Mouse (Mus musculus) liver, embryonic 14.5 days (tissue): ENCODE data around the gene Crlf2. TPM values are rescaled to one million over a fixed set of nuclear protein-coding genes. Genes with fewer than 3 reads are reported as not detected.
A peak's percentile ranks its signal among the peaks of the same experiment; 100 is the strongest.

Experiments
- ATAC-seq: fragments of 200-750 bp; cut with Nextera tagmentation; 2 replicates; pipeline ENCODE4 v1.8.0; 2017; ENCODE audit warnings: moderate number of reproducible peaks, mild to moderate bottlenecking, moderate library complexity; ENCODE audit not compliant: insufficient read depth
- DNase-seq, 3 experiments: peaks; one replicate each; pipeline ENCODE4 v3.0.0-alpha.2; 2012 to 2013; ENCODE audit warnings: low read depth in 3 of 3, low spot score in 3 of 3
- H3K27ac ChIP-seq: fragments of 300-500 bp; sonication (generic); 2 replicates; pipeline ENCODE4 v1.5.1; 2014; ENCODE audit warnings: moderate library complexity, mild to moderate bottlenecking, control low read depth, inconsistent platforms
- H3K27me3 ChIP-seq: fragments of 300-500 bp; sonication (generic); 2 replicates; pipeline ENCODE4 v1.6.1; 2014; ENCODE audit warnings: mild to moderate bottlenecking, low read length, moderate library complexity; ENCODE audit not compliant: control insufficient read depth, insufficient read depth
- H3K36me3 ChIP-seq: fragments of 300-500 bp; sonication (generic); replicated peaks from 2 replicates; pipeline ENCODE4 v1.6.1; 2014; ENCODE audit warnings: low read depth; ENCODE audit not compliant: control insufficient read depth, insufficient read depth
- H3K4me1 ChIP-seq, 2 experiments: fragments of 200-500 bp in 1 of 2; fragments of 300-500 bp in 1 of 2; sonication (generic) in 1 of 2; replicated peaks; 2 replicates each; pipeline ENCODE4 v1.6.1; 2012 to 2014; ENCODE audit warnings: antibody characterized with exemption in 1 of 2, inconsistent platforms in 1 of 2, low read length in 1 of 2; ENCODE audit not compliant: control insufficient read depth in 2 of 2, insufficient read depth in 2 of 2
- H3K4me2 ChIP-seq: fragments of 300-500 bp; sonication (generic); 2 replicates; pipeline ENCODE4 v1.6.1; 2014; ENCODE audit warnings: low read depth, mild to moderate bottlenecking, control low read depth, moderate library complexity
- H3K4me3 ChIP-seq, 2 experiments: fragments of 200-500 bp in 1 of 2; fragments of 300-500 bp in 1 of 2; sonication (generic) in 1 of 2; 2 replicates each; pipeline ENCODE4 v1.5.1; 2012 to 2014; ENCODE audit warnings: low read depth in 2 of 2, low read length in 2 of 2, mild to moderate bottlenecking in 2 of 2, control low read depth in 1 of 2, inconsistent platforms in 1 of 2, moderate library complexity in 1 of 2; ENCODE audit not compliant: insufficient read depth in 1 of 2
- H3K9ac ChIP-seq: fragments of 300-500 bp; sonication (generic); replicated peaks from 2 replicates; pipeline ENCODE4 v1.6.1; 2014; ENCODE audit warnings: mild to moderate bottlenecking, control low read depth, moderate library complexity
- H3K9me3 ChIP-seq: fragments of 300-500 bp; sonication (generic); 2 replicates; pipeline ENCODE4 v1.6.1; 2016; ENCODE audit warnings: low read length, mixed read lengths; ENCODE audit not compliant: control insufficient read depth
- CTCF ChIP-seq: IDR thresholded peaks from 2 replicates; pipeline ENCODE4 v1.5.1; 2016; ENCODE audit warnings: antibody characterized with exemption, low read depth, control low read depth
- EP300 ChIP-seq: IDR thresholded peaks from 2 replicates; pipeline ENCODE4 v1.6.1; 2016; ENCODE audit warnings: antibody characterized with exemption, low read depth
- WGBS: fragments of 180-500 bp; shearing (Covaris S2); extraction: QIAGEN DNeasy Blood & Tissue Kit; methylation state at CpG from one replicate; pipeline ENCODE4 v1.1.7; 2014; ENCODE audit not compliant: insufficient replicate concordance; 5-methylcytosine and 5-hydroxymethylcytosine counted together
- polyA plus RNA-seq, 2 experiments: library from polyadenylated mRNA; depleted of rRNA in 1 of 2; stranded (reverse) in 1 of 2; unstranded in 1 of 2; fragments of >200 nt; fragmentation: Nextera tagmentation in 1 of 2; extraction: Ambion mirVana in 1 of 2; gene quantifications; 2 replicates each; pipeline versions ENCODE4 v1.2.1 to v1.2.3; 2012 to 2014

The Crlf2 gene
- polyA plus RNA-seq, 2 experiments, result 2.4 to 4.5 TPM

- Histone ChIP-seq H3K9me3 (peaks cover 48% of the 10 kb centered on the region), H3K27ac (no peak overlapping the region), H3K36me3 (no peaks in the 10 kb centered on the region), H3K4me3 (no peak overlapping the region), H3K4me2 (no peak overlapping the region), H3K9ac (no peak overlapping the region), H3K27me3 (no peaks in the 10 kb centered on the region), H3K4me1 (no peaks in the 10 kb centered on the region; a peak in 1 of 4 replicates)
- ATAC-seq, result no peak
- TF ChIP-seq CTCF (no peak), EP300 (no peak)
- 65% methylated on average over 15 of the region's 15 CpGs for WGBS
- DNase-seq, result no peak
Observed at GRCm38 (mm10) chr5:109552541-109552940, 6.3 kb downstream of the Crlf2 start.

- Histone ChIP-seq H3K36me3 (no peaks in the 10 kb centered on the region), H3K4me3 (no peak overlapping the region), H3K27ac (no peak overlapping the region), H3K4me2 (no peak overlapping the region), H3K9ac (no peak overlapping the region), H3K27me3 (no peaks in the 10 kb centered on the region), H3K4me1 (no peaks in the 10 kb centered on the region), H3K9me3 (peaks cover 48% of the 10 kb centered on the region)
- DNase-seq (no peak), ATAC-seq (no peak)
- TF ChIP-seq CTCF, result no peak
- TF ChIP-seq EP300, result no peak
- 79% methylated on average over 11 of the region's 13 CpGs for WGBS
Observed at GRCm38 (mm10) chr5:109552116-109552515, 6.7 kb downstream of the Crlf2 start.

- Histone ChIP-seq H3K27me3 (no peaks in the 10 kb centered on the region), H3K9ac (no peak overlapping the region), H3K36me3 (no peaks in the 10 kb centered on the region), H3K4me1 (no peaks in the 10 kb centered on the region), H3K4me2 (no peak overlapping the region), H3K4me3 (no peak overlapping the region), H3K27ac (no peak overlapping the region), H3K9me3 (peaks cover 41% of the 10 kb centered on the region)
- ATAC-seq, result no peak
- DNase-seq, result no peak
- 81% methylated on average over 25 of the region's 25 CpGs for WGBS
- TF ChIP-seq EP300 (no peak), CTCF (no peak)
Observed at GRCm38 (mm10) chr5:109551041-109551765, 7.6 kb downstream of the Crlf2 start.

- no peaks in the 10 kb centered on the region for H3K36me3 ChIP-seq
- H3K4me3 ChIP-seq, result no peak overlapping the region
- ATAC-seq, result no peak
- peaks cover 36% of the 10 kb centered on the region for H3K9me3 ChIP-seq
- no peak overlapping the region for H3K27ac ChIP-seq
- H3K4me2 ChIP-seq, result no peak overlapping the region
- 78% methylated on average over 33 of the region's 36 CpGs for WGBS
- DNase-seq, result no peak
- H3K27me3 ChIP-seq, result no peaks in the 10 kb centered on the region
- no peak overlapping the region for H3K9ac ChIP-seq
- no peak for TF ChIP-seq EP300
- TF ChIP-seq CTCF, result no peak
- no peaks in the 10 kb centered on the region for H3K4me1 ChIP-seq
Observed at GRCm38 (mm10) chr5:109550225-109550935, 8.4 kb downstream of the Crlf2 start.

GRCm38 (mm10) chr5:109548712-109549111 lies 10.1 kb downstream of the Crlf2 start:
- Histone ChIP-seq H3K36me3 (no peaks in the 10 kb centered on the region), H3K4me2 (no peak overlapping the region), H3K9me3 (peaks cover 22% of the 10 kb centered on the region), H3K27ac (no peak overlapping the region), H3K9ac (no peak overlapping the region), H3K4me3 (no peak overlapping the region), H3K4me1 (no peaks in the 10 kb centered on the region), H3K27me3 (no peaks in the 10 kb centered on the region)
- TF ChIP-seq EP300 (no peak), CTCF (peak; percentile 67)
- ATAC-seq (no peak), DNase-seq (no peak)
- WGBS, result 36% methylated on average over 9 of the region's 9 CpGs
